Mouse (Mus musculus) stomach, postnatal 0 days (tissue): ENCODE data around the gene Smyd2. TPM values are rescaled to one million over a fixed set of nuclear protein-coding genes. Genes with fewer than 3 reads are reported as not detected.

ENCODE experiments used
- ATAC-seq: fragments of 200-750 bp; cut with Nextera tagmentation; 2 replicates; pipeline ENCODE4 v1.8.0; 2017; ENCODE audit not compliant: low FRiP score, low TSS enrichment
- DNase-seq: peaks from one replicate; pipeline ENCODE4 v3.0.0-alpha.2; 2016; ENCODE audit warnings: low spot score
- H3K27ac ChIP-seq: fragments of 300-500 bp; sonication (generic); replicated peaks from 2 replicates; pipeline ENCODE4 v1.5.1; 2014; ENCODE audit warnings: mild to moderate bottlenecking, control low read depth
- H3K27me3 ChIP-seq: fragments of 300-500 bp; sonication (generic); 2 replicates; pipeline ENCODE4 v1.6.1; 2014; ENCODE audit warnings: low read length; ENCODE audit not compliant: control insufficient read depth, insufficient read depth
- H3K36me3 ChIP-seq: fragments of 300-500 bp; sonication (generic); 2 replicates; pipeline ENCODE4 v1.6.1; 2014; ENCODE audit warnings: low read length, mixed read lengths; ENCODE audit not compliant: control insufficient read depth, insufficient read depth
- H3K4me1 ChIP-seq: fragments of 300-500 bp; sonication (generic); replicated peaks from 2 replicates; pipeline ENCODE4 v1.6.1; 2014; ENCODE audit warnings: antibody characterized with exemption; ENCODE audit not compliant: control insufficient read depth, insufficient read depth
- H3K4me2 ChIP-seq: fragments of 300-500 bp; sonication (generic); replicated peaks from 2 replicates; pipeline ENCODE4 v1.6.1; 2014; ENCODE audit warnings: low read depth, mild to moderate bottlenecking, control low read depth, moderate library complexity
- H3K4me3 ChIP-seq: fragments of 300-500 bp; sonication (generic); 2 replicates; pipeline ENCODE4 v1.5.1; 2014; ENCODE audit warnings: low read depth, low read length, control low read depth
- H3K9ac ChIP-seq: fragments of 300-500 bp; sonication (generic); 2 replicates; pipeline ENCODE4 v1.6.1; 2014; ENCODE audit warnings: mild to moderate bottlenecking, low read length, control low read depth, mixed read lengths
- H3K9me3 ChIP-seq: fragments of 300-500 bp; sonication (generic); 2 replicates; pipeline ENCODE4 v1.6.1; 2016; ENCODE audit warnings: low read length; ENCODE audit not compliant: control insufficient read depth
- CTCF ChIP-seq: IDR thresholded peaks from 2 replicates; pipeline ENCODE4 v1.5.1; 2016; ENCODE audit warnings: antibody characterized with exemption, low read depth, mild to moderate bottlenecking, moderate library complexity
- EP300 ChIP-seq: optimal IDR thresholded peaks from 2 replicates; pipeline ENCODE3; 2016; ENCODE audit warnings: antibody characterized with exemption
- WGBS: fragments of 180-500 bp; shearing (Covaris S2); extraction: QIAGEN DNeasy Blood & Tissue Kit; methylation state at CpG from one replicate; pipeline ENCODE4 v1.1.7; 2014; 5-methylcytosine and 5-hydroxymethylcytosine counted together
- polyA plus RNA-seq: library from polyadenylated mRNA; unstranded; fragments of >200 nt; fragmentation: Nextera tagmentation; extraction: Ambion mirVana; gene quantifications from 2 replicates; pipeline ENCODE4 v1.2.1, GENCODE M21; 2015

Gene Smyd2
- polyA plus RNA-seq, 1 experiment from 2014 or later = 59.0 TPM

DNA sequence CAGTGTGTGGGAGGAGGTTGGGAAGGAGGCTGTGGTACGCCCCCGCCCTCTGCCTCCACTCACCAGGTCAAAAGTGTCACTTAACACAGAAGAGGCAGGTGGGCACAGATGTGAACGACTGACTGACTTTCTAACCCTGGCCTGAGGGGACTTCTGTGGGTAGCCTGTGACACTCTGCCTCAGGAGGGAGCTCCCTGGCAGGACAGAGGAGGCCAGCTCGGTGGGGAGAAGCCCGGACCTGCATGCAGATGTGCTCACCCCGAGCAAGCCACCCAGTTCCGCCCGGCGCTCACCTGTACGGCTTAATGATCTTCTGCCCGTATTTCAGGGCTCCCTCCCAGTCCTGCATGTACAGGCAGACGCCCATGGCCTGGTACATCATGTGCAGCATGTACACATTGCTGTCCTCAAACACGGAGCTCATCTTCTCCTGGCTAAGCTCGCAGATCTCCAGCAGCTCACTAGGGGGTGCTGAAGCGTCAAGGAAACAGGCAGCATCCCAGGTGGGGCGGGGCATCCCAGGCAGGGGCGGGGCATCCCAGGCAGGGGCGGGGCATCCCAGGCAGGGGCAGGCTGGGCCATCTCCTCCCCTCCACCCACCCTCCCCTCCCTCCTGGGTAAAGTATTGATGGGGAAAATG lies 38.5 kb downstream of the Smyd2 start:
- TF ChIP-seq CTCF = peak; percentile 80
- TF ChIP-seq EP300 = no peak
- no peaks in the 10 kb centered on the region for H3K9me3 ChIP-seq
- H3K36me3 ChIP-seq = no peaks in the 10 kb centered on the region; the same call in 1 of the 2 replicates
- WGBS = 47% methylated on average over 16 of the region's 18 CpGs
- H3K27me3 ChIP-seq = no peaks in the 10 kb centered on the region
- 0 out of 2 replicates have a peak, but pooled peaks cover 4% of the 10 kb centered on the region for H3K4me1 ChIP-seq
- no peak overlapping the region for H3K27ac ChIP-seq
- peak; percentile 72 for DNase-seq
- no peak overlapping the region for H3K4me2 ChIP-seq
- ATAC-seq = peak; percentile 26; the same call in 1 of the 2 replicates
- H3K9ac ChIP-seq = no peak overlapping the region
- no peak overlapping the region for H3K4me3 ChIP-seq

DNA sequence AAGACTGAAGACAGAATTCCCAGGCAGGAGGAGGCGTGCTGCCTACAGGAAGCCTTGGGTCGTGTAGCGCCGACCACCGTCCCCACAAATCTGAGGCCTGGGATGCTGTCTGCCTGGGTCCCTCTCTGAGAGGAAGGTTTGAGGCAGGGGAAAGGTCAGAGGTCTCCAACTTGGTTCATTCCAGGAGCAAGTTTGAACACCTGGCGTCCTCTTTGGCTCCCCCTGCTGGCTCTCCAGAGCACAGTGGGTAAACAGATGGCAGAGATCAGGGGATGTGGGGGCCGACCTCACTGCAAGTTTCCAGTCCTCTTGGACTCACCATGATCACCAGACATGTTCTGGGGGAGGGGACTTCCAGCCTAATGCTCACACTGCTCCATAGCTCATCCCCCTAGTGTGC lies 39.3 kb downstream of the Smyd2 start:
- ATAC-seq (peak; percentile 10; the same call in 1 of the 2 replicates), DNase-seq (peak; percentile 69)
- H3K4me1 ChIP-seq = 0 out of 2 replicates have a peak, but pooled peaks cover 4% of the 10 kb centered on the region
- H3K36me3 ChIP-seq = no peaks in the 10 kb centered on the region; the same call in 1 of the 2 replicates
- no peaks in the 10 kb centered on the region for H3K9me3 ChIP-seq
- H3K4me3 ChIP-seq = no peak overlapping the region
- H3K4me2 ChIP-seq = no peak overlapping the region
- no peak overlapping the region for H3K9ac ChIP-seq
- 42% methylated on average over 7 of the region's 7 CpGs for WGBS
- no peaks in the 10 kb centered on the region for H3K27me3 ChIP-seq
- peak; percentile 85 for TF ChIP-seq CTCF
- TF ChIP-seq EP300 = no peak
- no peak overlapping the region; the same call in 1 of the 2 replicates for H3K27ac ChIP-seq

DNA sequence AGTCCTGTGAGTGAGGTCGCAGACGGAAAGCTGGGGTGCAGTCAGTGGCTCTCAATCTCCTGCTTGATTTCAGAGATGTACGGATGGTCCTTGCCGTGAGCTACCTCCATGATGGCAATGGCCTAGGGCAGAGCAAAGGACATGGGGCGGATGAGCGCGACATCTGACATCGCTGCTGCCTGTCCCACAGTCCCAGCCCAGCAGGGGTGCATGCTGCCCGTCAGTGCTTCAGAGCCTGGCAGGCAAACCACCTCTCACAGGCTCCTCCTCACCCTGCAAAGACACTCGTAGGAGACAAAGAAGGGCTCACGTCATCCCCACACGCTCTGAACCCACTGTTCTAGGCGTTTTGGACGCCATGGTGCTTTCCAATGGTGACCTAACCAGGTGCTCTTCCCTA lies 41.4 kb downstream of the Smyd2 start:
- H3K27ac ChIP-seq = peak overlapping the region; percentile 13; the same call in 1 of the 2 replicates
- no peaks in the 10 kb centered on the region for H3K9me3 ChIP-seq
- ATAC-seq (no peak), DNase-seq (no peak)
- H3K36me3 ChIP-seq = no peaks in the 10 kb centered on the region; the same call in 1 of the 2 replicates
- H3K27me3 ChIP-seq = no peaks in the 10 kb centered on the region
- H3K4me3 ChIP-seq = no peak overlapping the region
- H3K4me1 ChIP-seq = 0 out of 2 replicates have a peak, but pooled peaks cover 4% of the 10 kb centered on the region
- H3K9ac ChIP-seq = no peak overlapping the region
- no peak overlapping the region for H3K4me2 ChIP-seq
- TF ChIP-seq CTCF (no peak), EP300 (no peak)
- 84% methylated on average over 14 of the region's 14 CpGs for WGBS

- Histone ChIP-seq H3K36me3 (no peaks in the 10 kb centered on the region; the same call in 1 of the 2 replicates), H3K27ac (peak overlapping the region; percentile 70), H3K4me3 (no peak overlapping the region), H3K9me3 (no peaks in the 10 kb centered on the region), H3K4me1 (0 out of 2 replicates have a peak, but pooled peaks cover 4% of the 10 kb centered on the region), H3K9ac (no peak overlapping the region), H3K27me3 (no peaks in the 10 kb centered on the region), H3K4me2 (no peak overlapping the region)
- WGBS = 40% methylated on average over 8 of the region's 8 CpGs
- TF ChIP-seq CTCF (no peak), EP300 (no peak)
- DNase-seq (peak; percentile 45), ATAC-seq (peak; percentile 4; the same call in 1 of the 2 replicates)
Observed at GRCm38 (mm10) chr1:189879965-189880364, 42.2 kb downstream of the Smyd2 start.

DNA sequence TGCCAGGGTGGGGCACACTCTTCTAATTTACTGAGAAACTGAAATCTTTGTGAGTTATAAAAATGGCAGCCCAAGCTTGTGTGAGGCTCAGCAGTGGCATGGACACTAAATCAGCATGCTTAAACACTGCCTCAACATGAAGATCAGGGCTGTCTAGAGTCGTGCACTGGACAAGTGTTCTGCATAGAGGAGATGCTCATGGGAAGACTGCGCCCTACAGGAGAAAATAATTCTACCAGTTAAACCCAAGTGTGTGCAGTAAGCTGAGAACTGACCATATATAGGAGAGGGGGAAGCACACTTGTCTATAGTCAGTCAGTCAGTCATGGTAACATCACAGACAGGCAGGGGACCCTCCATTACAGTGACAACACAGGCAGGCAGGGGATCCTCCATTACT lies 43.0 kb downstream of the Smyd2 start:
- 0 out of 2 replicates have a peak, but pooled peaks cover 4% of the 10 kb centered on the region for H3K4me1 ChIP-seq
- no peak for TF ChIP-seq EP300
- peak; percentile 72 for TF ChIP-seq CTCF
- no peak overlapping the region for H3K4me3 ChIP-seq
- H3K27me3 ChIP-seq = no peaks in the 10 kb centered on the region
- no peaks in the 10 kb centered on the region for H3K9me3 ChIP-seq
- H3K36me3 ChIP-seq = no peaks in the 10 kb centered on the region; the same call in 1 of the 2 replicates
- ATAC-seq (peak; percentile 45; the same call in 1 of the 2 replicates), DNase-seq (no peak)
- no peak overlapping the region for H3K9ac ChIP-seq
- H3K27ac ChIP-seq = peak overlapping the region; percentile 70
- H3K4me2 ChIP-seq = no peak overlapping the region
- 38% methylated on average over 2 of the region's 2 CpGs for WGBS

DNA sequence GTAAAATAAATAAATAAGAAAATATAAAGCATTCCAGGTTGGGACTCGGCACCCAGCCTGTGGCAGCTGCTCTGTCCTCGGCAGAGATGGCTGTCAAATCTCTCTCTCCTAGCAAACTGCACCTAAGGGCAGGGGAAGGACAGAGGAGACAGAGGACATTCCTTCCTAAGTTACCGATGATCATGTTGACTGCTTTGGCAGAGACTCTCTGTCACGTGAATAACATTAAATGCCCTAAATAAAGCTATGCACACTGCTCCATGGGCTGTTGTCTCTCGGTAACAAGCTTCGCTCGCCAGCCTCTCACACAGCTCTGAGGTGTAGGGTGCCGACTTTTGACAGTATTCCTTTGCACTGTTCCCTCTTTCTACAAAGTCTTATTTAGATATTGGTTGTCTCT lies 46.0 kb downstream of the Smyd2 start:
- Histone ChIP-seq H3K27me3 (no peaks in the 10 kb centered on the region), H3K4me3 (no peak overlapping the region), H3K9me3 (no peaks in the 10 kb centered on the region), H3K36me3 (no peaks in the 10 kb centered on the region; the same call in 1 of the 2 replicates), H3K27ac (no peak overlapping the region), H3K4me1 (0 out of 2 replicates have a peak, but pooled peaks cover 4% of the 10 kb centered on the region), H3K9ac (no peak overlapping the region), H3K4me2 (no peak overlapping the region)
- no peak for ATAC-seq
- TF ChIP-seq CTCF (no peak), EP300 (no peak)
- WGBS = 74% methylated on average over 8 of the region's 8 CpGs
- DNase-seq = no peak
